Mouse (Mus musculus) kidney, postnatal 0 days (tissue): Measurements from ENCODE around the gene Hist1h2bh. TPM values are rescaled to one million over a fixed set of nuclear protein-coding genes. Genes with fewer than 3 reads are reported as not detected.
"Not testable (repeated sequence)": the region's sequence is repeated elsewhere in the genome, so short reads cannot be mapped to it uniquely, and the experiment has no call there.

Experiments
- ATAC-seq: fragments of 200-750 bp; cut with Nextera tagmentation; replicated peaks from 2 replicates; pipeline ENCODE4 v1.8.0; 2017; ENCODE audit warnings: low read depth, moderate number of reproducible peaks, moderate TSS enrichment, moderate library complexity; ENCODE audit not compliant: low FRiP score
- DNase-seq: peaks from one replicate; pipeline ENCODE4 v3.0.0-alpha.2; 2016; ENCODE audit warnings: low spot score
- H3K27ac ChIP-seq: fragments of 300-500 bp; sonication (generic); 2 replicates; pipeline ENCODE4 v1.5.1; 2014; ENCODE audit warnings: mild to moderate bottlenecking
- H3K27me3 ChIP-seq: fragments of 300-500 bp; sonication (generic); 2 replicates; pipeline ENCODE4 v1.6.1; 2014; ENCODE audit warnings: low read length, mixed read lengths; ENCODE audit not compliant: insufficient read depth
- H3K36me3 ChIP-seq: fragments of 300-500 bp; sonication (generic); 2 replicates; pipeline ENCODE4 v1.6.1; 2014; ENCODE audit warnings: low read length, mixed read lengths; ENCODE audit not compliant: insufficient read depth
- H3K4me1 ChIP-seq: fragments of 300-500 bp; sonication (generic); replicated peaks from 2 replicates; pipeline ENCODE4 v1.6.1; 2014; ENCODE audit warnings: antibody characterized with exemption, low read length, mixed read lengths; ENCODE audit not compliant: insufficient read depth
- H3K4me2 ChIP-seq: fragments of 300-500 bp; sonication (generic); 2 replicates; pipeline ENCODE4 v1.6.1; 2014; ENCODE audit warnings: mild to moderate bottlenecking, low read length, moderate library complexity, mixed read lengths
- H3K4me3 ChIP-seq: fragments of 300-500 bp; sonication (generic); replicated peaks from 2 replicates; pipeline ENCODE4 v1.5.1; 2014; ENCODE audit warnings: low read depth, low read length
- H3K9ac ChIP-seq: fragments of 300-500 bp; sonication (generic); 2 replicates; pipeline ENCODE4 v1.6.1; 2014; ENCODE audit warnings: low read depth, low read length
- H3K9me3 ChIP-seq: fragments of 300-500 bp; sonication (generic); replicated peaks from 2 replicates; pipeline ENCODE4 v1.6.1; 2016; ENCODE audit warnings: low read length, inconsistent platforms, mixed read lengths
- CTCF ChIP-seq: IDR thresholded peaks from 2 replicates; pipeline ENCODE4 v1.5.1; 2016; ENCODE audit warnings: antibody characterized with exemption, low read depth, mild to moderate bottlenecking, moderate library complexity
- WGBS: fragments of 180-500 bp; shearing (Covaris S2); extraction: QIAGEN DNeasy Blood & Tissue Kit; methylation state at CpG from one replicate; pipeline ENCODE4 v1.1.7; 2014; 5-methylcytosine and 5-hydroxymethylcytosine counted together
- polyA plus RNA-seq: library from polyadenylated mRNA; unstranded; fragments of >200 nt; fragmentation: Nextera tagmentation; extraction: Ambion mirVana; gene quantifications from 2 replicates; pipeline ENCODE4 v1.2.1, GENCODE M21; 2015

Hist1h2bh gene
- polyA plus RNA-seq, 1 experiment from 2014 or later = 0.37 TPM

- TF ChIP-seq CTCF = no peak
- no peak for DNase-seq
- Histone ChIP-seq H3K36me3 (no peaks in the 10 kb centered on the region), H3K4me1 (peaks cover 4% of the 10 kb centered on the region; the same call in 1 of the 2 replicates), H3K9me3 (no peaks in the 10 kb centered on the region), H3K4me2 (no peak overlapping the region), H3K27me3 (no peaks in the 10 kb centered on the region), H3K4me3 (no peak overlapping the region), H3K9ac (no peak overlapping the region), H3K27ac (no peak overlapping the region)
- WGBS = 73% methylated on average over 5 of the region's 5 CpGs
- no peak for ATAC-seq
Observed at GRCm38 (mm10) chr13:23538249-23538648, 4.9 kb downstream of the Hist1h2bh start.

GRCm38 (mm10) chr13:23537006-23537710 is 6.0 kb downstream of the Hist1h2bh start:
- no peaks in the 10 kb centered on the region for H3K36me3 ChIP-seq
- peak overlapping the region; percentile 43; the same call in 1 of the 2 replicates for H3K4me3 ChIP-seq
- no peak for TF ChIP-seq CTCF
- H3K27ac ChIP-seq = no peak overlapping the region
- ATAC-seq (no peak), DNase-seq (no peak)
- 78% methylated on average over 3 of the region's 3 CpGs for WGBS
- no peaks in the 10 kb centered on the region for H3K27me3 ChIP-seq
- H3K9ac ChIP-seq = no peak overlapping the region
- H3K4me2 ChIP-seq = peak overlapping the region; percentile 70
- H3K4me1 ChIP-seq = peaks cover 11% of the 10 kb centered on the region
- H3K9me3 ChIP-seq = no peaks in the 10 kb centered on the region

GRCm38 (mm10) chr13:23536076-23536822 is 6.9 kb downstream of the Hist1h2bh start:
- 13% methylated on average over 7 of the region's 7 CpGs for WGBS
- Histone ChIP-seq H3K4me3 (peak overlapping the region; percentile 43), H3K27me3 (no peaks in the 10 kb centered on the region), H3K27ac (no peak overlapping the region), H3K9ac (peak overlapping the region; percentile 43; the same call in 1 of the 2 replicates), H3K9me3 (no peaks in the 10 kb centered on the region), H3K36me3 (no peaks in the 10 kb centered on the region), H3K4me1 (peaks cover 13% of the 10 kb centered on the region), H3K4me2 (peak overlapping the region; percentile 70)
- peak; percentile 53 for DNase-seq
- no peak for ATAC-seq
- TF ChIP-seq CTCF = no peak

GRCm38 (mm10) chr13:23535137-23536075 is 7.8 kb downstream of the Hist1h2bh start, which contains the start of gene Hist1h3g:
Gene Hist1h3g, plus strand, starts transcription at chr13:23535422.
- peak within 1 kb of the TSS; percentile 81 for H3K27ac ChIP-seq
- peak; percentile 85 for ATAC-seq
- under 1% methylated on average over 41 of the region's 62 CpGs for WGBS

GRCm38 (mm10) chr13:23534368-23535131 is 8.6 kb downstream of the Hist1h2bh start:
- H3K27me3 ChIP-seq = no peaks in the 10 kb centered on the region
- H3K4me1 ChIP-seq = peaks cover 13% of the 10 kb centered on the region
- no peaks in the 10 kb centered on the region for H3K9me3 ChIP-seq
- ATAC-seq (0 out of 2 replicates have a peak, but pooled peaks have one; percentile 3), DNase-seq (peak; percentile 18)
- H3K27ac ChIP-seq = peak overlapping the region; percentile 81
- TF ChIP-seq CTCF = no peak
- H3K9ac ChIP-seq = peak overlapping the region; percentile 48
- H3K4me3 ChIP-seq = peak overlapping the region; percentile 43
- peak overlapping the region; percentile 70 for H3K4me2 ChIP-seq
- 1% methylated on average over 15 of the region's 15 CpGs for WGBS
- no peaks in the 10 kb centered on the region for H3K36me3 ChIP-seq

More at GRCm38 (mm10) chr13:23535137-23536075, 7.8 kb downstream of the Hist1h2bh start, which contains the start of gene Hist1h3g:
- peak within 1 kb of the TSS; percentile 43 for H3K4me3 ChIP-seq
- not testable (repeated sequence) for H3K9me3 ChIP-seq, H3K27me3 ChIP-seq, H3K36me3 ChIP-seq
- DNase-seq = peak; percentile 99
- H3K4me2 ChIP-seq = peak within 1 kb of the TSS; percentile 70
- H3K9ac ChIP-seq = peak within 1 kb of the TSS; percentile 48
- H3K4me1 ChIP-seq = peaks cover 13% of the 10 kb centered on the region

GRCm38 (mm10) chr13:23533560-23534367 is 9.4 kb downstream of the Hist1h2bh start, which contains the start of gene Hist1h2af:
Gene Hist1h2af, plus strand, starts transcription at chr13:23533906.
- H3K27ac ChIP-seq = peak within 1 kb of the TSS; percentile 97
- H3K9ac ChIP-seq = peak within 1 kb of the TSS; percentile 78
- H3K4me3 ChIP-seq = peak within 1 kb of the TSS; percentile 49
- peak within 1 kb of the TSS; percentile 70 for H3K4me2 ChIP-seq
- WGBS = 1% methylated on average over 25 of the region's 53 CpGs
- peaks cover 13% of the 10 kb centered on the region for H3K4me1 ChIP-seq
- ATAC-seq (peak; percentile 16; the same call in 1 of the 2 replicates), DNase-seq (peak; percentile 97)
- H3K36me3 ChIP-seq, H3K9me3 ChIP-seq, H3K27me3 ChIP-seq: not testable (repeated sequence)
